Mouse (Mus musculus): ENCODE measurements at regions not wholly inside any gene's neighbourhood (a gene's known extent, or its start where the extent isn't known, plus 50 kb on each side); places are given as distances from the start of the nearest gene placed in this dataset.

GRCm38 (mm10) chr8:126841187-126841586, 104.5 kb downstream of the Tomm20 start:
- no peak overlapping the region for H3K4me2 ChIP-seq
- H3K4me3 ChIP-seq (replicated peaks): no peak overlapping the region
- no peaks in the 10 kb centered on the region for H3K9me3 ChIP-seq (replicated peaks)
- H3K9ac ChIP-seq: no peak overlapping the region
- H3K36me3 ChIP-seq: no peaks in the 10 kb centered on the region
- ATAC-seq (ENCODE audit: low read depth) (no peak), DNase-seq (no peak)
- no peaks in the 10 kb centered on the region for H3K27me3 ChIP-seq
- no peak overlapping the region for H3K27ac ChIP-seq
- 66% methylated on average over 7 of the region's 7 CpGs for WGBS (ENCODE audit: insufficient replicate concordance)
- peaks cover 40% of the 10 kb centered on the region for H3K4me1 ChIP-seq (replicated peaks)

- Histone ChIP-seq H3K36me3 (no peaks in the 10 kb centered on the region), H3K4me2 (peak overlapping the region; percentile 28; the same call in 1 of the 2 replicates), H3K27me3 (no peaks in the 10 kb centered on the region), H3K27ac (peak overlapping the region; percentile 73), H3K9ac (no peak overlapping the region), H3K4me3 (replicated peaks) (no peak overlapping the region), H3K9me3 (replicated peaks) (no peaks in the 10 kb centered on the region), H3K4me1 (replicated peaks) (peaks cover 44% of the 10 kb centered on the region)
- 24% methylated on average over 5 of the region's 5 CpGs for WGBS (ENCODE audit: insufficient replicate concordance)
- no peak for DNase-seq
- ATAC-seq (ENCODE audit: low read depth): peak; percentile 35
These were observed 105.8 kb downstream of the Tomm20 start for GRCm38 (mm10) chr8:126839712-126840355.

DNA sequence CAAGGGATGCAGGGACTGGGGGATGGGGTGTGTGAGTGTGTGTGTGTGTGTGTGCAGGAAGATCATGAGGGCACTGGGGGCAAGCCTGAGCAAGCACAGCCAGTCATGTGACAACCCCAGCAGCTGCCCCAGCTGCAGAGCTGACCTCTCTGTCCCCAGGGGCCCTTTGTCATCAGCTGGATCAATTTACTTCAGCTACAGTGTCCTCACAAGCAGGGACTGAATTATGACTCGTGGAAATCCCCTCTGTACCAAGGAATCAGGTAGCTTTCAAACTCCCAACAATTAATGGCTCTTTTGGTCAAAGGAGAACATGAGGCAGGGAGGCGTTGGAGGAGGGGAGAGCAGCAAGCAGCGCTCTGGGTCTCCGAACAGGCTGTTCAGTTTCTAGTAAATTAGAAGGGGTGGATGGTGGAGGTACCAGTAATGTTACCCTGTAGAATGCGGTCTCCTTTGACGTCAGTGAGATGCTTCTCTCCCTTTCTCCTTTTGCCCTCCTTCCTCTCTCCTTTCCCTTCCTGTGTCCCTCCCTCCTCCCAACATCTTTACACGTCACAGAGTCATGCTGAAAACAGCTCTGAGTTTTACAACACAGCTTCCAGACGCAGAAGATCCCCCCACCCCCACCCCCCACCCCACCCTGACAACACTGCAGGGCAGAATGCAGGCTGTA, 106.5 kb downstream of the Tomm20 start:
- ATAC-seq (ENCODE audit: low read depth): peak; percentile 63
- peak overlapping the region; percentile 73 for H3K27ac ChIP-seq
- H3K9ac ChIP-seq: no peak overlapping the region
- no peaks in the 10 kb centered on the region for H3K36me3 ChIP-seq
- WGBS (ENCODE audit: insufficient replicate concordance): 22% methylated on average over 8 of the region's 8 CpGs
- no peaks in the 10 kb centered on the region for H3K27me3 ChIP-seq
- no peak for DNase-seq
- H3K4me3 ChIP-seq (replicated peaks): no peak overlapping the region
- H3K4me1 ChIP-seq (replicated peaks): peaks cover 48% of the 10 kb centered on the region
- H3K9me3 ChIP-seq (replicated peaks): no peaks in the 10 kb centered on the region
- peak overlapping the region; percentile 28; the same call in 1 of the 2 replicates for H3K4me2 ChIP-seq

DNA sequence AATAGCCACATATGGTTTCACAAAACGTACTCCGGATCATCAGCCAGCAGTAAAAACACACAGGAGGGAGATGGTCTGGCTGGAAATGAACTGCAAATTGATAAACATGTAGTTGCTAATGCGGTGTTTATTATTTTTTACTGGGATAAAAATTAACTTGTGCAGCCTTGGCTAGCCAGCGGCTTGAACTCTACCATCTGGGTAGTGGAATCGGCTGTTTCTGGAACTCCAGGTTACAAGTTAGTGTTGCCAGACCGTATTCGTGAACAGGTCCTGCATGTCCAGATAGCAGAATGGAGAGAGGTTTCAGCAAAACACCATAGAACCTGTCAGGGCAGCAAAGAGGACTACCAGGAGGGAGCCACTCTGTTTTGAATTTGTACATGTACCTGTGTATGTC, 107.4 kb downstream of the Tomm20 start:
- Histone ChIP-seq H3K27ac (peak overlapping the region; percentile 73; the same call in 1 of the 2 replicates), H3K4me2 (no peak overlapping the region), H3K4me1 (replicated peaks) (peaks cover 57% of the 10 kb centered on the region), H3K36me3 (no peaks in the 10 kb centered on the region), H3K9ac (no peak overlapping the region), H3K4me3 (replicated peaks) (no peak overlapping the region), H3K27me3 (no peaks in the 10 kb centered on the region), H3K9me3 (replicated peaks) (no peaks in the 10 kb centered on the region)
- 75% methylated on average over 7 of the region's 7 CpGs for WGBS (ENCODE audit: insufficient replicate concordance)
- DNase-seq (no peak), ATAC-seq (ENCODE audit: low read depth) (no peak)

GRCm38 (mm10) chr8:126837318-126838025, 108.2 kb downstream of the Tomm20 start:
- H3K4me1 ChIP-seq (replicated peaks): peaks cover 65% of the 10 kb centered on the region
- H3K36me3 ChIP-seq: no peaks in the 10 kb centered on the region
- DNase-seq (no peak), ATAC-seq (ENCODE audit: low read depth) (no peak)
- H3K27ac ChIP-seq: no peak overlapping the region; the same call in 1 of the 2 replicates
- WGBS (ENCODE audit: insufficient replicate concordance): 57% methylated on average over 9 of the region's 9 CpGs
- no peak overlapping the region for H3K4me3 ChIP-seq (replicated peaks)
- H3K9me3 ChIP-seq (replicated peaks): no peaks in the 10 kb centered on the region
- no peak overlapping the region for H3K9ac ChIP-seq
- no peak overlapping the region for H3K4me2 ChIP-seq
- H3K27me3 ChIP-seq: no peaks in the 10 kb centered on the region

- H3K4me2 ChIP-seq: no peak overlapping the region
- H3K27ac ChIP-seq: no peak overlapping the region
- H3K27me3 ChIP-seq: no peaks in the 10 kb centered on the region
- 49% methylated on average over 7 of the region's 7 CpGs for WGBS (ENCODE audit: insufficient replicate concordance)
- no peaks in the 10 kb centered on the region for H3K9me3 ChIP-seq (replicated peaks)
- H3K9ac ChIP-seq: no peak overlapping the region
- H3K4me1 ChIP-seq (replicated peaks): peaks cover 83% of the 10 kb centered on the region
- no peak overlapping the region for H3K4me3 ChIP-seq (replicated peaks)
- no peaks in the 10 kb centered on the region for H3K36me3 ChIP-seq
- ATAC-seq (ENCODE audit: low read depth): no peak
- no peak for DNase-seq
These were observed 110.1 kb downstream of the Tomm20 start for GRCm38 (mm10) chr8:126835554-126835953.

DNA sequence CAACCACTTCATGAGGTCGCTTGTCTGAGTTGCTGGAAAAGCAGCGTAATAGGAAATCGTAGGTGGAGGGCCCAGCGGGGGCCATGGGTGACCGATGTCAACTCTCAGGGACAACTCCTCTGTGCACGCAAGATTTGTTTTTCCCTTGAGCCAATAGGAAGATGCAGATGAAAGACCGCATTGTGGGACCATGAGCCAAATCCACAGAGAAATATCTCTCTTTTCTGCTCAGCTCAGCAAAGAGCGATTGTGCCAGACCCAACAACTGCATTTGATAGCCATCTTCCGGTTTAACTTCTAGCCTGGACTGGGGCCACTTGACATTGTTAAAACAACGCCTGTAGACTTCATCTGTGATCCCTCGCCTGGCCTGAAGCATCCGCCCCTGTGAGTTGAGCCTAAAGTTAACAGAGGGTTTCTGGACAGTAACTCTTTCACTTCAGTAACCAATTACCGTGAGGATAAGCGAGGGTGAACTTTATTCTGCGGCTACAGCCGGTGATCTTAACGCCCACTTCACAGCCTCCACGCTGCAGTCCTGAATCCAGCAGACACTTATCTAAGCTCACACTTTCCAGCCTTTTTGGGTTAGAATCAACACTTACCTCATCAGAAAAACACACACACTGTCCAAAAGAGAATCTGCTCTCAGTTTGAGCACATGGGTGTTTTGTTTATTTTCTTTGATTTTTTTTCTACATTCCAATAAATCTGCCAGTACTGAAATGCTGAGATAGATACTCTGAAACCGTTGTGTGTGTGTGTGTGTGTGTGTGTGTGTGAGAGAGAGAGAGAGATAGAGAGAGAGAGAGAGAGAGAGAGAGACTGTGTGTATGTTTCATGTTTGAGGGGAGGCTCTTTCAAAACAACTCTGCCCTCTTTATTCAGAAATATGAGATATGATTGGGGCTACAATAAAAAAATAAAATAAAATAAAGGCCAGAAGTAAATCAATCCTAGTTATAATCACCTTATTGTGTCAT, 111.9 kb downstream of the Tomm20 start:
- Histone ChIP-seq H3K9ac (peak overlapping the region; percentile 45), H3K27me3 (no peaks in the 10 kb centered on the region), H3K27ac (peak overlapping the region; percentile 83), H3K4me2 (peak overlapping the region; percentile 49), H3K9me3 (replicated peaks) (no peaks in the 10 kb centered on the region), H3K36me3 (no peaks in the 10 kb centered on the region), H3K4me1 (replicated peaks) (peaks cover 87% of the 10 kb centered on the region), H3K4me3 (replicated peaks) (peak overlapping the region; percentile 16)
- WGBS (ENCODE audit: insufficient replicate concordance): 17% methylated on average over 19 of the region's 19 CpGs
- DNase-seq (no peak), ATAC-seq (ENCODE audit: low read depth) (peak; percentile 32)

DNA sequence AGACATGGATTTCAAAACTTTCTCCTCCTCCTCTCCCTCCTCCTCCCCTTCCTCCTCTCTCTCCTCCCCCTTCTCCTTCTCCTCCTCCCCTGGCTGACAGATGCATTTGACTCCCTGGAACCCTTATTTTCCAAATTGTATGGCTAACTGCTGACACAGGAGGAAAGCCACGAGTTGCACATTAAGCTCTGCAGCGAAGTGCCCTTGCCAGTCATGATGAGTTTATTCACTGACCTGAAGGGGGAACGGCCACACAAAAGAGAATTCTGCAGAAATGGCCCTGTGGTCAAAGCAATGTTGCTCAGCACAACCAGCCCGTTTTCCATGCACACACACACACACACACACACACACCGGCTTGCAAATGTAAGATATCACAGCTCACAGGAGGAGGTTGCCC, 112.6 kb downstream of the Tomm20 start:
- ATAC-seq (ENCODE audit: low read depth) (peak; percentile 11; the same call in 1 of the 2 replicates), DNase-seq (no peak)
- peak overlapping the region; percentile 45; the same call in 1 of the 2 replicates for H3K9ac ChIP-seq
- H3K27me3 ChIP-seq: no peaks in the 10 kb centered on the region
- WGBS (ENCODE audit: insufficient replicate concordance): 13% methylated on average over 5 of the region's 5 CpGs
- H3K27ac ChIP-seq: peak overlapping the region; percentile 83
- H3K4me2 ChIP-seq: peak overlapping the region; percentile 49
- peaks cover 86% of the 10 kb centered on the region for H3K4me1 ChIP-seq (replicated peaks)
- no peak overlapping the region for H3K4me3 ChIP-seq (replicated peaks)
- no peaks in the 10 kb centered on the region for H3K9me3 ChIP-seq (replicated peaks)
- H3K36me3 ChIP-seq: no peaks in the 10 kb centered on the region

DNA sequence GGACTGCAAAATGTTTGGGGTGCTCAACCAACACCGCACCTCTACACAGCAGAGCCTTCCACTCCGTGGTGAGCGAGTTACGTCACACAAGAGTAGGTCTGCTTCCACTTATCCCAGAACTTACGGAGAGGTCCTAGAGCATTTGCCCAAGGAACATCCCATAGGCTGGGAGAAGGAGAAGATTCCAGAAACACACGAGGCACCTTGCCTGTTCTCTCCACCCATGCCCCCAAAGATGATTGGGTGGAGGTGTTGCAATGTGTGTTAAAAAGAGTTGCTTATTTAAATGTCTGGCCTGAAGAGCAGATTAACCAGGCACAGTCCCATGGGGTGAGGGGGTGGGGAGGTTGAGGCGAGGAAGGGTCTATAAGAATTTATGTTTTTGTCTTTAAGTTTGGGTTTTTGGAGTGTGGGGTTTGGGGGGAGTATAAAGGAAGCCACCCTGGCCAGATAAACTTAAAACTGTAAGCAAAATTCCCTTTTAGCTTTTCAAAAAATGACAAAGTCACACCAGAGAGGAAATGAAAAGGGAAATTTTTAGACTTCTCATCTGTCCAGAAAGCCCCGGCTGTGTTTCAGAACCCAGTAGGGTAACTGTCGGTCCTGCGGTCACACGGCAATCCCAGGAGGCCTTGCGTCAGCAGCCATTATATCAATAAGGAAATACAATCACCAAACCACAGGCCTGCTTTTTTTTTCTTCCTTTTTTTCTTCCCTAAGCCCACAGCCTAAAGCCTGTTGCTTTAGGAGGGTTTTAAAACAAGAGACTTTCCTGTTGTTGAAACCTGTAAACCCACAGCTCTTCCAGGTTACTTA, 113.3 kb downstream of the Tomm20 start:
- Histone ChIP-seq H3K9me3 (replicated peaks) (no peaks in the 10 kb centered on the region), H3K9ac (peak overlapping the region; percentile 36; the same call in 1 of the 2 replicates), H3K27me3 (no peaks in the 10 kb centered on the region), H3K36me3 (no peaks in the 10 kb centered on the region), H3K4me1 (replicated peaks) (peaks cover 88% of the 10 kb centered on the region), H3K27ac (peak overlapping the region; percentile 83), H3K4me2 (peak overlapping the region; percentile 49), H3K4me3 (replicated peaks) (no peak overlapping the region)
- ATAC-seq (ENCODE audit: low read depth) (no peak; the same call in 1 of the 2 replicates), DNase-seq (peak; percentile 37)
- WGBS (ENCODE audit: insufficient replicate concordance): 33% methylated on average over 12 of the region's 12 CpGs

All from liver, embryonic 13.5 days (tissue).